Mouse (Mus musculus) heart, adult 8-10 months (tissue): ENCODE measurements around the gene Mgat4a. TPM values are rescaled to one million over a fixed set of nuclear protein-coding genes. Genes with fewer than 3 reads are reported as not detected.
"Not testable (repeated sequence)": the region's sequence is repeated elsewhere in the genome, so short reads cannot be mapped to it uniquely, and the experiment has no call there.

Experiments
- DNase-seq: peaks from one replicate; pipeline ENCODE4 v3.0.0; 2022; ENCODE audit warnings: low spot score
- total RNA-seq, 4 experiments: library from RNA; stranded (reverse); gene quantifications; 2 replicates each; pipeline ENCODE4 v1.2.4; 2022

Gene Mgat4a
- total RNA-seq, 4 experiments from 2014 or later, result 7.6 to 10.6 (median 9.4) TPM

GRCm38 (mm10) chr1:37532533-37532840, 8.3 kb downstream of the Mgat4a start:
- no peak for DNase-seq

DNA sequence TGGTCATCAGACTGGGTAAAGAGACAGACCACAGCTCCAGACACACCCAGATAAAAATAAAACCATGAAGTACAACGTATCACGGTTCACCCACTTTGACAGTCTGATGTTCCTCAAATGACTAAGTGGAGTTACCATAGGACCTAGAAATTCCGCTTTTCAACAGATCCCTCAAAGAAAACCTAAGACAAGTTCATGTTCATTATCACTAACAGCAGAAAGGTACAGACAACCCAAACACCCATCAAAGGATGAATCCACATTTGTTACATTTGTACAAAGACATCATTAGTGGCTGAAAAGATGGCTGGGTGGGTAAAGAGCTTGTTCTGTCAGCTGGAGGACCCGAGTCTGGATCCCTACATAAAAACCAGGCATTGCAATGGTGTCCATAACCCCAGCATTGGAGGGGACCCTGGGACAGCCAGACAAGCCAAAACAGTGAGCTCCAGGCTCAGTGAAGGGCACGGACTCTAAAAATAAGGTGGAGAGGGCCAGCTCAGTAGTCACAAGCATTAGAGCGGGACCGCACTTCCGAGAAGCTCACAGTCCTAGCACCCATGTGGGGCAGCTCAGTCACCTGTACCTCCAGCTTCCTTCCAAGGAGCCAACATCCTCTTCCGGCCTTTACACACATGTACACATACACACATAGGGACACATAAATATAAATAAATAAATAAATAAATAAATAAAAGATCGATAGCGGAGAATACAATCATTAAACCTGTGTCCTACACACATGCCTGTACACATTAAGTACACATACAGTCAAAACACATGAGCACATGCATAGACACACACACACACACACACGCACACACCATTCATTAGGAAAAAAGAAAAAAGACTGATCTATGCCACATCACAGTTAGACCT, 8.9 kb downstream of the Mgat4a start:
- DNase-seq, result no peak

DNA sequence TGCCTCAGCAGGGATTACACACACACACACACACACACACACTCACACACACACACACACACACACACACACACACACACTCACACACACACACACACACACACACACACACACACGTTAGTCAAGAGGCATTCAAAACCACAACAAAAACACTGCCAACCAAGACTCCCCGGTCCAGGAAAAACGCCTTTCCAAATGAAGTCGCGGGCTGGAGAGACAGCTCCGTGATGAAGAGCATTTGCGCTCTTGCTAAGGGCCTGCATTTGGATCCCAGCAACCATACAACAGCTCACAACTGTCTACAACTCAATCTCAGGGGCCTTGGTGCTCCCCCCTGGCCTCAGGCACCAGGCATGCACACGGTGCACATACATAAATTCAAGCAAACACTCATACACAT, 10.8 kb downstream of the Mgat4a start:
- DNase-seq, result no peak

- DNase-seq, result no peak
These were observed 14.6 kb downstream of the Mgat4a start for GRCm38 (mm10) chr1:37526257-37526656.

GRCm38 (mm10) chr1:37524669-37525068, 16.1 kb downstream of the Mgat4a start:
- DNase-seq, result no peak

DNA sequence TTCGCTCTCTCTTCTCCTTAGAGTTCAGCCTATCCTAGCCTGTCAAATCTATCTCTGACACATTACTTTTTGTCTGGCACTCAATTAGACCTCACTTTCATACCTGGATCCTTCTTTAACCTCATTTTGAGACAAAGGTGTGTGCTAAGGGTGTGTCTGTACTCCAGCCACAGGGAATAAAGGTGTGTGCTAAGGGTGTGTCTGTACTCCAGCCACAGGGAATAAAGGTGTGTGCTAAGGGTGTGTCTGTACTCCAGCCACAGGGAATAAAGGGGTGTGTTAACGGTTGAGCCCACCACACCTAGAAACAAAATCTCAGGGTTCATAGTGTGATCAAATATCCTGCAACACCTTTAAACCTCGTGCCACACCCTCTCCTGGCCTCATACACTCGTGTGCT, 16.7 kb downstream of the Mgat4a start:
- not testable (repeated sequence) for DNase-seq

DNA sequence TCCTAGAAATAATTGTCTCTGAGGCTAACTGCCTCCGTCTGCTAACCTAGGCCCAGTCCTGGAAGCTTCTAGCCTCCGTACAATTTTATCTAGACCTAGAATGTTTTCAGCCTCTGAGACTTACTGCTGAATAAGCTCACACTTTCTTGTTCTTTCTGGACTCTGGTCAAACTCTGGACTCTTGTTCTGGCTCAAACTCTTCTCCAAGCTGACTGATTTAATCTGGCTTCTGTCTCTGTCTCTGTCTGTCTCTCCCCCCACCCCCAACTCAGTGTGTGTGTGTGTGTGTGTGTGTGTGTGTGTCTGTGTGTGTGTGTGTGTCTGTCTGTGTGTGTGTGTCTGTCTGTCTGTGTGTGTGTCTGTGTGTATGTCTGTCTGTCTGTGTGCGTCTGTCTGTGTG, 17.3 kb downstream of the Mgat4a start:
- DNase-seq, result not testable (repeated sequence)

DNA sequence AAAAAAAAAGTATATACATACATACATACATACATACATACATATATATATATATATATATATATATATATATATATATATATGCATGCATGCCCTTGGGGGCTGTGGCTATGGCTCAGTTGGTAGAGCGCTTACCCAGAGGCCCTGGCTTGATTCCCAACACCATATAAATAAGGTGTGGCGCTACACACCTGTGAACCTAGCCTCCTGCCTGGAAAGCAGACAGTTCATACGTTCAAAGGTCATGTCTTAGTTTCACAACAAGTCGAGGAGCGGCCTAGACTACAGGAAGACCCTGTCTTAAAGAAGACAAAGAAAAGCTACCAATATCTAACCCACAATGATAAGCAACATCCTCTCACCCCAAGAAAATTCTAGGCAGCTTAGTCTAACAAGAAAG, 18.7 kb downstream of the Mgat4a start:
- no peak for DNase-seq

GRCm38 (mm10) chr1:37518791-37519190, 22.0 kb downstream of the Mgat4a start:
- DNase-seq, result no peak

DNA sequence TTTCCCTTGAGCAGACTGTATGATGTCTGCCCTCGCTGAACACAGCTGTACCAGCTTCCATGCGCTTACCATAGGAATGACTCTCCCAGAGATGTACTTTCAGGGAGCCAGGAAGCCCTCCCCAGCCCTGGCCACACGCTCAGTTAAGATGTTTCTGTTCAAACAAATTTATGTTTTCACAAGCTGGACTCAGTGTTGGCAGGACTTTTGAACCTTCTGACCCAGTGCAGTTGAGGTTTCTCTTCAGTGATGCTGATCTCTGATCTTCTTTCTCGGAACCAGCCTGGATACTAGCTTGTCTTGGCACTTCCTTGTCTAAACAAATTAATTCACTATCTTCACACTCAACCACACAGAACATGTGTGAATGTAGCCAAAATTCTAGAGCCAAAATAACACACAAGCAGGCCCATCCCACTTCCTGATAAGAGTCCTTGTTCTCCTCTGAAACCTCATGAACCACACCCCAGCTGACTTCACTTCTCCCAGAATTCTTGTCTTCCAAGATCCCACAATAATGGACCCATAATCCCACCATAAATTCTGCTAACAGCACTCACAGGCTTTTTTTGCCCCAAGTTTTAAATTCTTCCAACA, 22.6 kb downstream of the Mgat4a start:
- DNase-seq, result peak; percentile 80

DNA sequence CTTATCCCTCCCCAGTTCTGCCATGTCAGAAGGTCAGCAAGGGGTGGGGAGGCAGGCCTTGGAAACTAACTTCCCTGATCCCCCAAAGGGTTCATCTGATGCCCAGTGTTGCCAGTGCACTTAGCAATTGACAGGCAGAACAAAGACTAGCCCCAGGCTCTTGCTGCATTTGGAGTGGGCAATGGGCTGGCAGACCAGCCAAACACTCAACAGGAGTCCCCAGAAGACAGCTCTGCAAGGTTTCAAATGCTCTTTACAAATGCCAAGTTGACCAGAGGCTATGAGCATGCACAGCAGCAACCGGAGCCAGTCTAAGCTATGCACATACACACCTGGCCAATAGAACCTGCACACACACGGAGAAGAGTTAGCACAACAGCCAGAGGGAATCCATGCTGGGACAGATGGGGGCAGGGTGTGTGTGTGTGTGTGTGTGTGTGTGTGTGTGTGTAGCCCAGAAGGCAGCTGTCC, 27.8 kb downstream of the Mgat4a start:
- no peak for DNase-seq

- peak; percentile 87 for DNase-seq
These were observed 28.6 kb downstream of the Mgat4a start for GRCm38 (mm10) chr1:37512109-37512640.

DNA sequence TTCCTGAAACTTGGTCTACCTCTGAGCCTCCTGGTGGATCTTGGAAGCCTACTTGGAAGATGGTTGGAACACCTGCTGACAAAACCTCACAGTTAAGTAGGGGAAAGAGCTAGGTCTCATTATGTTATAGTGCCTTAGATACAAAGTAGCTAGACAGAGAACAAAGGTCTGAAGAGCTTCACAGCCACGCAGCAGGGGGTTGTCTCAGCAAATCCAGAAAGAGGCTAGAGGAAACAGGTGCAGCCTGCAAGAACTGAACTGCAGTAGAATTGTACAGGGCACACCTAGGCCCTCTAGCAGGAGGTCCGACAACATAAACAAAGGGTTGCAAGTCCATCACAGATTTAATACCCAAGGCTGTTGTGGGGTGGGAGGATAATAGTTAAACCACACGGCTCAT, 30.6 kb downstream of the Mgat4a start:
- DNase-seq, result no peak

DNA sequence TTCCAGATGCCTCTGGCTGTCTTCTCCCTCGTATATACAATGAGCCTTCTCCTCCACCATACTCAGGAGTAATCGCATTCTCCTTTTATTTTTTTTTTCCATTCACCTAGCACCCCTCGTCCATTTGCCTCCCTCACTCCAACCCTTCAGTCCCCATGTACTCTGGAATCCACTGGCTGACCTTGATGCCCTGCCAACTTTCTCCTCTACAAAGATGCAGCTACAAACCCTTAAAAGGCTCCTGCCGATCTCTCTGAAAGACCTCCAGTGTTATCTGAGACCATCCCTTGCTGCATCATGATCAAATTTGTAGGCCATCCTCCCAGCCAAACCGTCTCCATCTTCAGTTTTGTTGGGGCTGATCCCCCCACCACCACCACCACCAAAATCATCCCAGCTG, 31.4 kb downstream of the Mgat4a start:
- no peak for DNase-seq

GRCm38 (mm10) chr1:37505348-37505730, 35.5 kb downstream of the Mgat4a start:
- no peak for DNase-seq

DNA sequence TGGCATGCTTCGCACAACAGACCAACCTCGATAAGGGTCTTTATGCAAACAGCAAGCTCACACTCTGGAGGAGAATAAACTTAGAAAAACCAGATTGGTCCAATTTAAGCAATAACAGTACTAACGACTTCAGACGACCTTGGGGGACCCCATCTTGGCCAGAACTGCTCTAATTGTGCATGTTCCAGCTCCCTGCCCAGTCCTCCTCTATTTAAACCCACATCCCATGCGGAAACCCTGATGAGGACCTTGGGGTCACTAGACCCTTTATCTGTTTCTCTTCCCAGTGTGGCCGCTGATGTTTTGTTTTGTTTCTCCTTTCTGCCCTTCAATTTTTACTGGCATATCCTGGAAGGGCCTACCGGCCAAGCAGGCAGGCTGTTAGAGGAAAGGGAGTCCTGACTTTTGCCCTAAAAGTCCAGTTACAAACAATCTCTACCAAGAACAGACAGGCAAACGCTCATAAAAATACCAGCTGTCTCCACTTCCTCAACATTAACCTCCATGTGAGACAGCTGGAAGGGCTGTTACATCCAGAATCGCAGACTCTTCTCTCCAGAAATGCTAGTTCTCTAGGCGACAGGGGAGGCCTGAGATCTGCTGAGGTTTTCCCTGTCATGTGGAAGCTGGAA, 36.0 kb downstream of the Mgat4a start:
- DNase-seq, result peak; percentile 44

GRCm38 (mm10) chr1:37503656-37504055, 37.2 kb downstream of the Mgat4a start:
- DNase-seq, result no peak

DNA sequence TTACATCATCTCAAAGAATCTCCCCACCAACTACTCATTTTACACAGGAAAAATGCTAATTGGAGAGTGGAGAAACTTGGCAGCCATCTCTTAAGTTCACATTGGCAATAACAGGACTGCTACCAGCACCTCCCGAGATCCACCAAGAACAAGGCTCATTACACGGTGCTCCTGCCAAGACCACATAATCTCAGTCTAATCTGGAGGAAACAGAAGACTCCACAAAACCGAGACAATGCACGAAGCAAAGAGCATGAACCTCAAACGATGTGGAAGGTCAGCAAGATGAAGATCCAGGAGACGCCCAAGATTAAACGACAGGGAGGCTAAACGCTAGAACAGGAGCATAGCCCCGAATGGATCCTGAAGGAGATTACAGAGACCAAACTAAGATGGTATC, 38.5 kb downstream of the Mgat4a start:
- DNase-seq, result peak; percentile 79

DNA sequence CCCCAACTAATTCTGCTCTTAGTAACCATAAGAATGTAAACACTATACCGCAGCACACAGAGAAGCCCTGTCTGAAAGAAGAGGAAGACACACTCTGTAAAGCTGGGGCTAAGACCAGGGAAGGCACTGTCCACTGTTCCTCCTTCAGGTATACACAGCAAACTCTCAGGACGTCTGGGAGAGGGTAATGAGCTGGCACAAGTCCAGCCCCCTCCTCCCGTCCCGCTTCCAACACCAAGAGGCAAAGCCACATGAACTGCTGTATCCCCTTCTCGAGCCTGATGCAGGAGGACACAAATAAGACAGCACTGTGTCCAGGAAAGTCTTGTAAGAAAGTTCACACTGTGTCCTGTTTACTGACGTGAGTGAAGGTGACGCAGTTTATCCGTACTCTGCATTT, 40.1 kb downstream of the Mgat4a start:
- DNase-seq, result no peak

DNA sequence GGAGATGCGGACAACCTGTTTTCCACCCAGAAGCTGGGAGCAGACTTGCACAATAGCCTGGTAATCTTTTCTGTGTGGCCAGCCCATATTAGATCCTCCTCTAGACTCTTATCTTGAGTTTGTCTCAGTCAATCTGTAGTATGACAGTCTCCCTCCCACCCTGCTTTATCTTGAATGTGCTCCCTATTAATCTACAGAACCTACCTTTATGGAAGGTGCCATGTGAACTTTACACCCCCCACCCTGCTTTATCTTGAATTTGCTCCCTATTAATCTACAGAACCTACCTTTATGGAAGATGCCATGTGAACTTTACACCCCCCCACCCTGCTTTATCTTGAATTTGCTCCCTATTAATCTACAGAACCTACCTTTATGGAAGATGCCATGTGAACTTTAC, 41.4 kb downstream of the Mgat4a start:
- DNase-seq, result not testable (repeated sequence)

DNA sequence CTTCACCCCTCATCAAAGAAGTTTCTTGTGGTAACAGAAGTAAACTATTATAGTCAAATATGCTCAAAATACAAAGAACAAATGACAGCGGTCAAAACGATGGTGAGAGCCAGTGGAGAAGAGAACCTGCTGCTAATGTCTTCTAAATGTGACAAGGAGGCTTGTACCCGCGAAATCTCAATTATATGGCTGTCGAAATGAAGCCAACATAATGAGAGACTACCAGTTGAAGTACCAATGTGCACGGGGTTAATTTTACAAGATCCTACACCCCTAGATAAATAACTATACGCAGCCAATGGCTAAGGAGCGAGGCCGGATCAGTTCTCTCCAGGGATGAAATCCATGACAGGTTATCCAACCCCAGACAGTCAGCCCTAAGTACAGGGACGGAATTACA, 41.9 kb downstream of the Mgat4a start:
- DNase-seq, result no peak

DNA sequence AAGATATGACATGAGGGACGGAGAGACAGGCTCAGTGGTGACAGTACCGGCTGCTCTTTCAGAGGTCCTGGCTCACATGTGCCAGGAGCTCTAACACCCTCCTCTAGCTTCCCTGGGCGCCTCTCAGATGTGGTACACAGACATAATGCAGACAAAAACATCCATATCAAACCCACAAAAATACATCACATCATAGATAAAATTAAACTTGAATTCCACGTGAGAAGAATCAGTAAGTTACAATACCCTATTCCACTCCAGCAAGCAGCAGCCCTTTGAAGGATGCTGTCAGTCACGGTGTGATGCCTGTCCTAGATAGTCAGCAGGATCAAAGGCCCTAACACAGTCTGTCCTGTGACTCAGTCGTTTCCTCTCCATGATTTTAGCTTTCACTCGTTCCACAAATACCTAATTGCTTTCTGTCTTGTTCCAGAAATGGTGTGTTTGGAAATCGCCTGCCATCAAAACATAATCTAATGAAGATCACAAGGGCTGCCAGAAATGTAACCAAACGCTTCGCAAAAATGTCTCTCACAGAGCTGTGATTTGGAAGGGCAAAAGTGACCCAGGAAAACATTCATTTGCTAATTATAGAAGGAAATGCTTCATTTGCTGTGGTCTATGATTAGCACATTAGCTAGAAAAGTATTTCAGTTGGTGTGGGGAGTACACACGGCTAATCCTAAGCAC, 44.1 kb downstream of the Mgat4a start:
- DNase-seq, result no peak
